Comparison of ENCODE assay signal across 8 mouse cellular contexts in the genomic region with DNA sequence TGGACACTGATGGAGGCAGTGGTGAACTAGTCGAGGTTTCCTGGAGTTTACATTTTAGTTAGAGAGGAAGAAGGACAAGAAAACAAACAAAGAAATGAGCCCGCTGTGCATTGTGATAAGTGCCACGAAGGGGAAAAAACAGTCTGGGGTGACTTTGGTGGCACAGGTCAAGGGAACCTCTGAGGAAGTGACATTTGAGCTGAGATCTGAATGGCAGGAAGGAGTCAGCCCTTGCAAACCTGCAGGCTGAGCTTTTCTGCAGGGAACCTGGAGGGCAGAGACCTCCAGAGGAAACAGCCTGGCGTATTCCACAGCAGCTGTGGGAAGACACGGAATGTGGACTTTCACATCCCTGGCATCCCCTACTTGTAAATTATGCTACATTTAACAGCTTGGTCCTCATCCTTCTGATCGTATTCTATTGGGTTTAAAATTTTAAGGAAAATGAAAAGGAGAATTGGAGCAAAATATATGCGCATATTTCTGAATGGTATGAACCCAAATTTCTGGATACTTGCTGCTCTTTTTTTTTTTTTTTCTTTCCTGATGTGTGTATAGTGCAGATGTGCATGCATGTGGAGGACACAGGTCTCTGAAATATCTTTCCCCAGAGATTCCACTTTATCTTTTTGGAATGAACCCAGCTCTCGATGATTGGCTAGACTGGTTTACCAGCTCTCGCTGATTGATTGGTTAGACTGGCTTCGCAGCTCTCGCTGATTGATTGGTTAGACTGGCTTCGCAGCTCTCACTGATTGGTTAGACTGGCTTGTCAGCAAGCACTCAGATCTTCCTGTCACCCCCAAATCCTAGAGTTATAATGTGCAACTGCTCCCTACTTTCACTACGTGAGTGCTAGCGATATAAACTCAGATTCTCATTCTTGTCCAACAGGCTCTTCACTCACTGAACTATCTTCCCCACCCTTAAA.
A peak's percentile ranks its signal among the peaks of the same experiment; 100 is the strongest.
DNase-seq lines count a peak whose midpoint lies in the region; ATAC-seq lines count a peak whose summit lies in the region.

No protein-coding gene starts in this region.

- H3K4me2 ChIP-seq in embryonic facial prominence, embryonic 14.5 days (ENCODE audit: low read depth, low read length), result no peak overlapping the region; the same call in 1 of the 2 replicates
- H3K4me2 ChIP-seq in hindbrain, embryonic 16.5 days (ENCODE audit: low read length), result 0 out of 2 replicates have a peak overlapping the region, but pooled peaks have one; percentile 10
- no peak overlapping the region for H3K4me2 ChIP-seq in midbrain, embryonic 14.5 days (ENCODE audit: low read length)

- DNase-seq in left cerebral cortex, postnatal 10 days (ENCODE audit: extremely low spot score in 1 of 2, low spot score in 2 of 2), result peak; percentile 24 to 27
- DNase-seq in left cerebral cortex, adult 8-10 months (ENCODE audit: low spot score in 2 of 2), result no peak
- DNase-seq in embryonic facial prominence, embryonic 14.5 days (ENCODE audit: low spot score), result no peak
- DNase-seq in midbrain, embryonic 14.5 days, result peak; percentile 49
- DNase-seq in thymus, postnatal 0 days (ENCODE audit: low spot score), result no peak
- DNase-seq in gastrocnemius, postnatal 14 days, result no peak

- H3K9me3 ChIP-seq in embryonic facial prominence, embryonic 14.5 days (ENCODE audit: control insufficient read depth, low read length), result no peaks in the 10 kb centered on the region
- no peaks in the 10 kb centered on the region for H3K9me3 ChIP-seq in hindbrain, embryonic 16.5 days (ENCODE audit: control insufficient read depth, low read length)
- H3K9me3 ChIP-seq in midbrain, embryonic 14.5 days (ENCODE audit: control insufficient read depth, low read length), result no peaks in the 10 kb centered on the region

- H3K4me1 ChIP-seq in embryonic facial prominence, embryonic 14.5 days (ENCODE audit: control insufficient read depth, insufficient read depth, low read length), result peaks cover 3% of the 10 kb centered on the region; the same call in 1 of the 2 replicates
- no peaks in the 10 kb centered on the region for H3K4me1 ChIP-seq in hindbrain, embryonic 16.5 days (ENCODE audit: control insufficient read depth, insufficient read depth, low read depth, low read length)
- 0 out of 2 replicates have a peak, but pooled peaks cover 3% of the 10 kb centered on the region for H3K4me1 ChIP-seq in midbrain, embryonic 14.5 days (ENCODE audit: control insufficient read depth, insufficient read depth, low read length)

- no peaks in the 10 kb centered on the region for H3K36me3 ChIP-seq in embryonic facial prominence, embryonic 14.5 days (ENCODE audit: control insufficient read depth, insufficient read depth, low read length)
- no peaks in the 10 kb centered on the region for H3K36me3 ChIP-seq in hindbrain, embryonic 16.5 days (ENCODE audit: control insufficient read depth, insufficient read depth, low read length)
- H3K36me3 ChIP-seq in midbrain, embryonic 14.5 days (ENCODE audit: control insufficient read depth, insufficient read depth, low read length), result no peaks in the 10 kb centered on the region

- no peaks in the 10 kb centered on the region for H3K27me3 ChIP-seq in embryonic facial prominence, embryonic 14.5 days (replicated peaks; ENCODE audit: control insufficient read depth, insufficient read depth, low read length)
- no peaks in the 10 kb centered on the region for H3K27me3 ChIP-seq in hindbrain, embryonic 16.5 days (replicated peaks; ENCODE audit: control insufficient read depth, insufficient read depth, low read length)
- no peaks in the 10 kb centered on the region for H3K27me3 ChIP-seq in midbrain, embryonic 14.5 days (ENCODE audit: control insufficient read depth, insufficient read depth, low read length)

- no peak overlapping the region for H3K9ac ChIP-seq in embryonic facial prominence, embryonic 14.5 days (ENCODE audit: low read depth, low read length)
- peak overlapping the region; percentile 31 for H3K9ac ChIP-seq in hindbrain, embryonic 16.5 days (ENCODE audit: low read depth, low read length)
- no peak overlapping the region for H3K9ac ChIP-seq in midbrain, embryonic 14.5 days (replicated peaks; ENCODE audit: low read length)

- no peak overlapping the region for H3K4me3 ChIP-seq in embryonic facial prominence, embryonic 14.5 days (ENCODE audit: low read depth, low read length)
- no peak overlapping the region for H3K4me3 ChIP-seq in hindbrain, embryonic 16.5 days (ENCODE audit: low read length)
- no peak overlapping the region for H3K4me3 ChIP-seq in midbrain, embryonic 14.5 days (replicated peaks; ENCODE audit: low read depth, low read length)

- H3K27ac ChIP-seq in embryonic facial prominence, embryonic 14.5 days (replicated peaks; ENCODE audit: low read depth, low read length), result peak overlapping the region; percentile 40; the same call in 1 of the 2 replicates
- peak overlapping the region; percentile 64; the same call in 1 of the 2 replicates for H3K27ac ChIP-seq in hindbrain, embryonic 16.5 days (ENCODE audit: low read depth, low read length)
- H3K27ac ChIP-seq in midbrain, embryonic 14.5 days (replicated peaks; ENCODE audit: low read depth, low read length), result peak overlapping the region; percentile 47; the same call in 1 of the 2 replicates

- 55% methylated on average over 14 of the region's 14 CpGs for WGBS in embryonic facial prominence, embryonic 14.5 days
- 64% methylated on average over 14 of the region's 14 CpGs for WGBS in hindbrain, embryonic 16.5 days
- 67% methylated on average over 14 of the region's 14 CpGs for WGBS in midbrain, embryonic 14.5 days

- ATAC-seq in embryonic facial prominence, embryonic 14.5 days (ENCODE audit: low read depth), result no peak
- peak; percentile 53 for ATAC-seq in hindbrain, embryonic 16.5 days
- peak; percentile 27; the same call in 1 of the 2 replicates for ATAC-seq in midbrain, embryonic 14.5 days (ENCODE audit: low FRiP score, low TSS enrichment)
- ATAC-seq in megakaryocyte-erythroid progenitor cell, adult 5-6 weeks (replicated peaks; ENCODE audit: low FRiP score, low TSS enrichment, poor library complexity, severe bottlenecking), result no peak

- intact Hi-C loops in left cerebral cortex, postnatal 10 days (cut with DNase I), result no loop called here
- intact Hi-C loops in gastrocnemius, postnatal 14 days (cut with DNase I; ENCODE audit: low total_unique reads), result no loop called here

Comparison
In these comparisons a context has a peak if more than half of its experiments do, and no peak if none do; other contexts are left out.
1. DNase-seq: peak in left cerebral cortex, postnatal 10 days (2 of 2) and midbrain, embryonic 14.5 days (single experiment); none in left cerebral cortex, adult 8-10 months (0 of 2), embryonic facial prominence, embryonic 14.5 days (single experiment), thymus, postnatal 0 days (single experiment) and gastrocnemius, postnatal 14 days (single experiment).
2. ATAC-seq: peak in hindbrain, embryonic 16.5 days (single experiment) and midbrain, embryonic 14.5 days (single experiment); none in embryonic facial prominence, embryonic 14.5 days (single experiment) and megakaryocyte-erythroid progenitor cell, adult 5-6 weeks (single experiment).
3. Peak in every context shown above with its lines, with median percentiles within 50 percentile points of each other: H3K27ac ChIP-seq.